Mouse (Mus musculus) liver, embryonic 14 days (tissue): ENCODE results near the gene Sh3bgrl3. TPM values are rescaled to one million over a fixed set of nuclear protein-coding genes. Genes with fewer than 3 reads are reported as not detected.

Experiments used
- polyA plus RNA-seq: library from polyadenylated mRNA; depleted of rRNA; stranded (reverse); fragments of >200 nt; gene quantifications from 2 replicates; pipeline ENCODE4 v1.2.3, GENCODE M21; 2012; rRNA removed

Sh3bgrl3 gene
- 61.5 and 81.2 TPM in 2 replicates for polyA plus RNA-seq

DNA sequence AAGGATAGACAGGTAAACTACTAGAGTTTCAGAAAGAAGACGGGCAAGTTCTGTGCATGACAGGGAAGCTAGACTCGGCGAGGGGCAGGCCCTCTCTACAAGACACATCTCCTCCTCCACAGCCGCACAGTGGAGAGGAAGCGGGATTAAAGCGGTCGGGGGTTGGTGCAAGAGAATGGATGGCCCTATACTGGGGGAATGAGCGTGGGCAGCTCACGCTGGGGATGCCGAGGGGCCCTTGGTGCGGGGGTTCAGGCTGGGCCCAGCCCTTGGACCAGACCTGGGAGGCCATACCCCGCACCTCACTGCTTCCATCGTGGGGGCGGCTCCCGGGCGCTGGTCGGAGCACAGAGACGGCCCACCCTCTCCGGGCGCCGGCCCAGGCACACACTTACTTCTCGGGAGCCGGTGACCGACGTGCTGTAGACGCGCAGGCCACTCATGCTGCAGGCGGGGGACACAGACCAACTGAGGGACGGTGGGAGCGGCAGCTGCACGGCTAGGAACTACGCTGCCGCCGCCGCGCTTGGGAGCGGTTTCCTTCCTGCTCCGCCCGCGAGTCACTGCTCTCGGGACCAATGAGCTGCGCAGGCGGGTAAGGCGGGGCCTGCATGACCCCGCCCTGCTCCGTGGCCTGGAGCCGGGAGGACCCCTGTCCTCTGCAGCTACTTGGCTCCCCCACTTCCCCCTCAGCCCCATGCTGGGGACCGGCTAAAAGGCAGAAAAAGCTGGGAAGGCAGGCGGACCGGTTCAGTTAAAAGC lies at the start of gene Sh3bgrl3:
Sh3bgrl3 (minus strand) TSS at position 569 of the 762 bp plus-strand sequence.

DNA sequence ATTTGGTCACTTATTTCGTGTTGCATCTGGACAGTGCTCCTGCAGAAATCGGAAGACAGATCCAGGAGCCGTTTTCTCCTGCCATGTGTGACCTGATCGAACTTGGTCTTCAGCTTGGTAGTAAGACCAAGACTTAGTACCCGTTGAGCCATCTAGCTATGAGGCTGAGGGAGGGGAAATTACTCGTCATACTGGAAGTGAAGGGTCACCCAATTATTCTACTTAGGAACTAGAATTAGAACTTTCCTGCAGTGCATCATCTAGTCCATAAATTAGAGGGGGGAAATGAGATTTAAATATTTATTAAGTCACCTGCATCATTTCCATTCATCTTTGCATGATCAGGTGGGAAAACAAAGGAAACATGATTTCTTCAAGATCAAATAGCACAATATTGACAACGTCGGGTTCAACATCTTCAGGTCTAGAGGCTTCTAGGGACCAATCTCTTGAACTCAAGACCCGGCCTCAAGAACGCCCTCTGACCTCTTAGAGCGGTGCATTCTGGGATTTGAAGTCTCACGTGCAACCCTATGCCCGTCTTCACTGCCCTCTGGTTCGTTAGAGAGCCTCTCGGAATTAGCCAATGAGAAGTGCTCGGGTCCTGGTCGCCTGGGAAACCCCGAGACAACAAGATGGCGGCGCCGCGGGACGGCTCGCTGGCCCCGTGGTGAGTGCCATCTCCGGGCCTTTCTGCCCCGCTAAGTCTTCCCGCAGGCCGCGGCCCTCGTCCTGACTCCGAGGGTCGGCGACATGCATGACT lies 26.4 kb downstream of the Sh3bgrl3 start, which contains the start of gene Ubxn11:
Ubxn11 (plus strand) TSS at position 592 of the 763 bp plus-strand sequence.

DNA sequence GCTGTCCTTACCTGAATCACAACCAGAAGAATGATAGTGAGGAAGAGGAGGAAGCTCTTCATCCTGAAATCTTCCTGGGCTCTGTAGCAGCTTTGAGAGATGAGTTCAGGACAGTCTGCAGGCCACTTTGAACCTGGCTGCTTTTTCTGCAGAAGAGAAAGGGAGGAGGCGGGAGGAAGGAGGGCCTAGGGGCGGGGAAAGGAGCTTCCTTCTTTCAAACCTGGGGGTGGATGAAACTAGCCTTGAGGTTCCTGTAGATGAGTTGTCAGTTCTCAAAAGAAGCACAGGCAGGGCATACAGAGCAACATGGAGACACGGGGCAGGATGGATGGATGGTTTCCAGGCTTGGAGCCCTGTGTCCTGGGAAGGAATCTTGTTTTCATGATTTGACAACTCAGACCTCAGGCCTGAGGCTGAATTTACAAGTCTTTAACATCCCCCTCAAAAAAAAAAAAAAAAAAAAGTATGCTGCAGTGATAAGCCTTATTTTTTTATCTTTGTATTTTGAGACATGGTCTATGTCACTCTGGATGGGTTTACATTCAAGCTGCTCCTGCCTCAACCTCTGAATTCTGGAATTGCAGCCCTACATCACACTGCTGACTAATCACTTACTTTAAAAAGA lies 33.6 kb downstream of the Sh3bgrl3 start, which contains the start of gene Cd52:
Cd52 (minus strand) TSS at position 160 of the 625 bp plus-strand sequence.

Other genes with a start within 250 kb of the Sh3bgrl3 start
- gene Rps6ka1, start 241.0 kb downstream of the Sh3bgrl3 start, polyA plus RNA-seq, result 24.4 and 28.9 TPM in 2 replicates
- gene Hmgn2, start 160.1 kb downstream of the Sh3bgrl3 start, polyA plus RNA-seq, result 288 and 295 TPM in 2 replicates
- 12.7 and 14.1 TPM in 2 replicates for gene Dhdds, start 127.9 kb downstream of the Sh3bgrl3 start, polyA plus RNA-seq
- gene Lin28a, start 109.9 kb downstream of the Sh3bgrl3 start, polyA plus RNA-seq, result 1.1 and 1.5 TPM in 2 replicates
- 0.01 and 0.02 TPM in 2 replicates for gene Zfp683, start 75.0 kb downstream of the Sh3bgrl3 start, polyA plus RNA-seq
- gene Crybg2, start 68.0 kb downstream of the Sh3bgrl3 start, polyA plus RNA-seq, result 0.07 and 0.48 TPM in 2 replicates
- gene Cd52, start 33.7 kb downstream of the Sh3bgrl3 start, polyA plus RNA-seq, result 14.2 and 19.7 TPM in 2 replicates
- gene Ubxn11, start 26.2 kb downstream of the Sh3bgrl3 start, polyA plus RNA-seq, result 1.2 and 1.5 TPM in 2 replicates
- gene Cep85, start 58.3 kb upstream of the Sh3bgrl3 start, polyA plus RNA-seq, result 14.3 and 19.2 TPM in 2 replicates
- gene Gm7534, start 74.2 kb upstream of the Sh3bgrl3 start, polyA plus RNA-seq, result not detected in 2 replicates
- gene Catsper4, start 98.6 kb upstream of the Sh3bgrl3 start, polyA plus RNA-seq, result not detected in 2 replicates
- 0.03 and 0.08 TPM in 2 replicates for gene Cnksr1, start 109.6 kb upstream of the Sh3bgrl3 start, polyA plus RNA-seq
- gene E130218I03Rik, start 114.9 kb upstream of the Sh3bgrl3 start, polyA plus RNA-seq, result not detected in 2 replicates
- 6.0 and 6.2 TPM in 2 replicates for gene Zfp593, start 116.8 kb upstream of the Sh3bgrl3 start, polyA plus RNA-seq
- gene Gm30191, start 118.1 kb upstream of the Sh3bgrl3 start, polyA plus RNA-seq, result not detected in 2 replicates
- gene Grrp1, start 125.3 kb upstream of the Sh3bgrl3 start, polyA plus RNA-seq, result 0.72 and 0.92 TPM in 2 replicates
- gene Pdik1l, start 159.1 kb upstream of the Sh3bgrl3 start, polyA plus RNA-seq, result 5.1 and 5.3 TPM in 2 replicates
- gene Trim63, start 186.3 kb upstream of the Sh3bgrl3 start, polyA plus RNA-seq, result 0.06 and 0.16 TPM in 2 replicates
- gene Slc30a2, start 214.4 kb upstream of the Sh3bgrl3 start, polyA plus RNA-seq, result 0.02 and 0.03 TPM in 2 replicates